Mouse (Mus musculus) ES-E14 (cell line): ENCODE results near the gene Slfn8.
"Not testable (repeated sequence)": the region's sequence is repeated elsewhere in the genome, so short reads cannot be mapped to it uniquely, and the experiment has no call there.

Experiments used
- CHD2 ChIP-seq: IDR thresholded peaks from 2 replicates; pipeline ENCODE4 v1.6.1; 2014; ENCODE audit warnings: mild to moderate bottlenecking, low read depth, low read length, inconsistent platforms
- HCFC1 ChIP-seq: IDR thresholded peaks from 2 replicates; pipeline ENCODE4 v1.6.1; 2012; ENCODE audit warnings: low read length, inconsistent platforms, borderline replicate concordance; ENCODE audit not compliant: insufficient read depth
- MAFK ChIP-seq: IDR thresholded peaks from 2 replicates; pipeline ENCODE4 v1.6.1; 2014; ENCODE audit warnings: mild to moderate bottlenecking, low read depth, low read length, inconsistent platforms; ENCODE audit not compliant: insufficient read depth
- ZC3H11A ChIP-seq: IDR thresholded peaks from 2 replicates; pipeline ENCODE4 v1.6.1; 2012; ENCODE audit warnings: low read depth, mild to moderate bottlenecking, inconsistent platforms, low read length, borderline replicate concordance
- ZNF384 ChIP-seq: IDR thresholded peaks from 2 replicates; pipeline ENCODE4 v1.6.1; 2012; ENCODE audit warnings: low read depth, low read length, inconsistent platforms

DNA sequence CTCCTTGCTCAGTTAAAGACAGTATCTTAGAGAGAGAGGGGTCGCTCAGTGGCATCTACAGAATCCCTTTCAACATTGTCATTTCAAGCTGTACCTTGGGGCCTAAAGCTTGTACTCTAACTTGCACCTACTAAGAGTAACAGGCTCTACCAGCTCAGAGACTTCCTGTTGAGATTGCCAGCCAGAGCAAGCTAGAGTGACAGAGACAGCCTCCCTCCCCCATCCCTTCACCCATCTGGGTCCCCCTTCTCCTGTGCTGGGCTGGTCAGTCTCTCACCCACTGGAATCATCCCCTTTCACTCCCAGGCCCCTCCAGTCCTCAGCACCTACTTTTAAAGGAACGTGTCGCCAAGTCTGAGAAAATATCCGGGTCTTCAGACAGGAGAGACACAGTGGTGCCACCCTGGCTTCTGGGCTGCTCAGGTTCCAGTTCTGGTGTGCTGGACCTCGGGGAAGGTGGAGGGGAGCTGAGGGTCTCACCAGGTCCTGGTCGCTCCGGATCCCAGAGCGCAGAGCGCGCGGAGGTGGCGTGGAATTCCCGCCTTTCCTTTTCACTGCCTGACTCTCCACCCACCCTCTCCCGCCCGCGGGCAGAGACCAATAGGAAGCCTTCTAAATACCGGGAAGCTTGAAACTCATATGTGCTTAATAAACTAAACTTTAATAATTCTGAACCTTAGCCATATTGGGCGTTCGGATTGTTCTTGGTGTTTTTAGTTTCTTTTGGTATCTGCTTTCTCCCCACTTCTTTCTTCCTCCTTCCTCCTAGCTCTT is 29.8 kb downstream of the Slfn8 start:
- TF ChIP-seq ZC3H11A, CHD2, ZNF384, HCFC1, MAFK: not testable (repeated sequence)
